Mouse (Mus musculus) limb, embryonic 15.5 days (tissue): Measurements from ENCODE around the gene Lamtor1. TPM values are rescaled to one million over a fixed set of nuclear protein-coding genes. Genes with fewer than 3 reads are reported as not detected.

ENCODE experiments used
- ATAC-seq: fragments of 200-750 bp; cut with Nextera tagmentation; 2 replicates; pipeline ENCODE4 v1.8.0; 2017; ENCODE audit warnings: low read depth, moderate TSS enrichment; ENCODE audit not compliant: insufficient number of reproducible peaks, low FRiP score, low TSS enrichment
- H3K27ac ChIP-seq: fragments of 300-500 bp; sonication (generic); 2 replicates; pipeline ENCODE4 v1.5.1; 2015; ENCODE audit warnings: moderate library complexity, mild to moderate bottlenecking, inconsistent platforms
- H3K27me3 ChIP-seq: fragments of 300-500 bp; sonication (generic); 2 replicates; pipeline ENCODE4 v1.6.1; 2015; ENCODE audit warnings: inconsistent platforms
- H3K36me3 ChIP-seq: fragments of 300-500 bp; sonication (generic); 2 replicates; pipeline ENCODE4 v1.6.1; 2015; ENCODE audit warnings: inconsistent platforms
- H3K4me1 ChIP-seq: fragments of 300-500 bp; sonication (generic); 2 replicates; pipeline ENCODE4 v1.6.1; 2015; ENCODE audit warnings: inconsistent platforms
- H3K4me2 ChIP-seq: fragments of 300-500 bp; sonication (generic); 2 replicates; pipeline ENCODE4 v1.6.1; 2015; ENCODE audit warnings: mild to moderate bottlenecking, inconsistent platforms
- H3K4me3 ChIP-seq: fragments of 300-500 bp; sonication (generic); 2 replicates; pipeline ENCODE4 v1.5.1; 2015; ENCODE audit warnings: mild to moderate bottlenecking, inconsistent platforms
- H3K9ac ChIP-seq: fragments of 300-500 bp; sonication (generic); 2 replicates; pipeline ENCODE4 v1.6.1; 2015; ENCODE audit warnings: inconsistent platforms
- H3K9me3 ChIP-seq: fragments of 300-500 bp; sonication (generic); 2 replicates; pipeline ENCODE4 v1.6.1; 2016; ENCODE audit warnings: inconsistent platforms
- WGBS: fragments of 180-500 bp; shearing (Covaris S2); methylation state at CpG from one replicate; pipeline ENCODE4 v1.1.7; 2015; 5-methylcytosine and 5-hydroxymethylcytosine counted together
- polyA plus RNA-seq: library from polyadenylated mRNA; unstranded; fragments of >200 nt; fragmentation: Nextera tagmentation; extraction: Ambion mirVana; gene quantifications from 2 replicates; pipeline ENCODE4 v1.2.1, GENCODE M21; 2015

Gene Lamtor1
- polyA plus RNA-seq, 1 experiment from 2014 or later, result 166 TPM

GRCm38 (mm10) chr7:101962829-101963228 is 57.1 kb downstream of the Lamtor1 start:
- no peaks in the 10 kb centered on the region for H3K36me3 ChIP-seq
- H3K4me2 ChIP-seq, result no peak overlapping the region
- H3K27me3 ChIP-seq, result no peaks in the 10 kb centered on the region
- no peak overlapping the region for H3K4me3 ChIP-seq
- H3K9ac ChIP-seq, result no peak overlapping the region
- WGBS, result 94% methylated on average over 2 of the region's 2 CpGs
- H3K27ac ChIP-seq, result no peak overlapping the region
- no peaks in the 10 kb centered on the region; the same call in 1 of the 2 replicates for H3K4me1 ChIP-seq
- no peaks in the 10 kb centered on the region for H3K9me3 ChIP-seq
- ATAC-seq, result no peak

- Histone ChIP-seq H3K4me1 (peaks cover under 1% of the 10 kb centered on the region; the same call in 1 of the 2 replicates), H3K9ac (no peak overlapping the region), H3K27ac (no peak overlapping the region), H3K4me3 (no peak overlapping the region), H3K27me3 (no peaks in the 10 kb centered on the region), H3K36me3 (no peaks in the 10 kb centered on the region), H3K4me2 (no peak overlapping the region), H3K9me3 (no peaks in the 10 kb centered on the region)
- ATAC-seq, result no peak
- 92% methylated on average over 2 of the region's 2 CpGs for WGBS
Observed at GRCm38 (mm10) chr7:101963621-101964020, 57.9 kb downstream of the Lamtor1 start.

- Histone ChIP-seq H3K36me3 (no peaks in the 10 kb centered on the region), H3K4me3 (no peak overlapping the region), H3K4me2 (no peak overlapping the region), H3K27ac (no peak overlapping the region), H3K27me3 (no peaks in the 10 kb centered on the region), H3K9ac (no peak overlapping the region), H3K4me1 (peaks cover 8% of the 10 kb centered on the region), H3K9me3 (no peaks in the 10 kb centered on the region)
- 87% methylated on average over 4 of the region's 4 CpGs for WGBS
- no peak for ATAC-seq
Observed at GRCm38 (mm10) chr7:101964551-101964950, 58.8 kb downstream of the Lamtor1 start.

GRCm38 (mm10) chr7:101965606-101966005 is 59.9 kb downstream of the Lamtor1 start:
- H3K27ac ChIP-seq, result no peak overlapping the region
- H3K9ac ChIP-seq, result no peak overlapping the region
- H3K4me3 ChIP-seq, result no peak overlapping the region
- ATAC-seq, result no peak
- peaks cover 9% of the 10 kb centered on the region for H3K4me1 ChIP-seq
- H3K27me3 ChIP-seq, result no peaks in the 10 kb centered on the region
- no peaks in the 10 kb centered on the region for H3K9me3 ChIP-seq
- 67% methylated on average over 2 of the region's 2 CpGs for WGBS
- no peaks in the 10 kb centered on the region for H3K36me3 ChIP-seq
- no peak overlapping the region for H3K4me2 ChIP-seq

- Histone ChIP-seq H3K9ac (no peak overlapping the region), H3K4me2 (no peak overlapping the region), H3K36me3 (no peaks in the 10 kb centered on the region), H3K27ac (no peak overlapping the region), H3K4me1 (peaks cover 21% of the 10 kb centered on the region), H3K9me3 (no peaks in the 10 kb centered on the region), H3K27me3 (no peaks in the 10 kb centered on the region), H3K4me3 (no peak overlapping the region)
- ATAC-seq, result no peak
- WGBS, result 79% methylated on average over 1 of the region's 1 CpGs
Observed at GRCm38 (mm10) chr7:101967256-101967655, 61.6 kb downstream of the Lamtor1 start.

GRCm38 (mm10) chr7:101968751-101969150 is 63.0 kb downstream of the Lamtor1 start:
- H3K27me3 ChIP-seq, result no peaks in the 10 kb centered on the region
- H3K4me2 ChIP-seq, result peak overlapping the region; percentile 78; the same call in 1 of the 2 replicates
- peaks cover 36% of the 10 kb centered on the region for H3K4me1 ChIP-seq
- no peak for ATAC-seq
- peak overlapping the region; percentile 100 for H3K27ac ChIP-seq
- WGBS, result 59% methylated on average over 2 of the region's 2 CpGs
- no peak overlapping the region for H3K4me3 ChIP-seq
- H3K36me3 ChIP-seq, result no peaks in the 10 kb centered on the region
- no peaks in the 10 kb centered on the region for H3K9me3 ChIP-seq
- H3K9ac ChIP-seq, result no peak overlapping the region

- Histone ChIP-seq H3K9ac (peak overlapping the region; percentile 71), H3K4me1 (peaks cover 46% of the 10 kb centered on the region), H3K9me3 (no peaks in the 10 kb centered on the region), H3K27me3 (no peaks in the 10 kb centered on the region), H3K4me3 (peak overlapping the region; percentile 79), H3K36me3 (no peaks in the 10 kb centered on the region), H3K27ac (peak overlapping the region; percentile 100), H3K4me2 (peak overlapping the region; percentile 78)
- WGBS, result under 1% methylated on average over 38 of the region's 53 CpGs
- peak; percentile 90 for ATAC-seq
Observed at GRCm38 (mm10) chr7:101969694-101970428, 64.2 kb downstream of the Lamtor1 start.

GRCm38 (mm10) chr7:101970429-101970775 is 64.7 kb downstream of the Lamtor1 start:
- Histone ChIP-seq H3K36me3 (no peaks in the 10 kb centered on the region), H3K4me3 (peak overlapping the region; percentile 79), H3K9ac (peak overlapping the region; percentile 71), H3K27ac (peak overlapping the region; percentile 100), H3K4me2 (peak overlapping the region; percentile 78), H3K9me3 (no peaks in the 10 kb centered on the region), H3K4me1 (peaks cover 51% of the 10 kb centered on the region), H3K27me3 (no peaks in the 10 kb centered on the region)
- peak; percentile 78 for ATAC-seq
- whole genome bisulfite sequencing, result 0% methylated on average over 7 of the region's 17 CpGs

- Histone ChIP-seq H3K9ac (peak overlapping the region; percentile 71), H3K9me3 (no peaks in the 10 kb centered on the region), H3K4me2 (peak overlapping the region; percentile 78), H3K4me3 (peak overlapping the region; percentile 79), H3K36me3 (no peaks in the 10 kb centered on the region), H3K27ac (peak overlapping the region; percentile 100), H3K4me1 (peaks cover 51% of the 10 kb centered on the region), H3K27me3 (no peaks in the 10 kb centered on the region)
- peak; percentile 62 for ATAC-seq
- 1% methylated on average over 19 of the region's 19 CpGs for WGBS
Observed at GRCm38 (mm10) chr7:101970821-101971461, 65.2 kb downstream of the Lamtor1 start.

GRCm38 (mm10) chr7:101971721-101972120 is 66.0 kb downstream of the Lamtor1 start:
- H3K4me2 ChIP-seq, result peak overlapping the region; percentile 78
- no peaks in the 10 kb centered on the region for H3K9me3 ChIP-seq
- H3K27me3 ChIP-seq, result no peaks in the 10 kb centered on the region
- WGBS, result 22% methylated on average over 2 of the region's 2 CpGs
- H3K36me3 ChIP-seq, result 0 out of 2 replicates have a peak, but pooled peaks cover 5% of the 10 kb centered on the region
- H3K27ac ChIP-seq, result peak overlapping the region; percentile 100
- peak overlapping the region; percentile 79 for H3K4me3 ChIP-seq
- H3K9ac ChIP-seq, result peak overlapping the region; percentile 71; the same call in 1 of the 2 replicates
- no peak for ATAC-seq
- H3K4me1 ChIP-seq, result peaks cover 51% of the 10 kb centered on the region

- H3K27ac ChIP-seq, result peak overlapping the region; percentile 75
- no peak for ATAC-seq
- peaks cover 12% of the 10 kb centered on the region for H3K36me3 ChIP-seq
- no peaks in the 10 kb centered on the region for H3K9me3 ChIP-seq
- peaks cover 50% of the 10 kb centered on the region for H3K4me1 ChIP-seq
- WGBS, result 25% methylated on average over 3 of the region's 3 CpGs
- no peak overlapping the region for H3K4me3 ChIP-seq
- H3K9ac ChIP-seq, result no peak overlapping the region
- H3K4me2 ChIP-seq, result peak overlapping the region; percentile 21
- no peaks in the 10 kb centered on the region for H3K27me3 ChIP-seq
Observed at GRCm38 (mm10) chr7:101973730-101974129, 68.0 kb downstream of the Lamtor1 start.

GRCm38 (mm10) chr7:101974505-101974904 is 68.8 kb downstream of the Lamtor1 start:
- Histone ChIP-seq H3K27me3 (no peaks in the 10 kb centered on the region), H3K4me3 (no peak overlapping the region), H3K27ac (peak overlapping the region; percentile 75), H3K4me2 (no peak overlapping the region), H3K36me3 (peaks cover 12% of the 10 kb centered on the region), H3K9ac (no peak overlapping the region), H3K9me3 (no peaks in the 10 kb centered on the region), H3K4me1 (peaks cover 44% of the 10 kb centered on the region)
- 10% methylated on average over 2 of the region's 2 CpGs for WGBS
- ATAC-seq, result no peak
